In genomic region chr7:76371269-76371668, GRCm38 (mm10) we compare ENCODE assay signal across 20 mouse cellular contexts.
DNase-seq lines count a peak whose midpoint lies in the region; ATAC-seq and TF ChIP-seq lines count a peak whose summit lies in the region.
"Had no signal": no experiment of that assay in that cellular context is flagged by ENCODE, and none has a peak within 500 bp of the region (broad histone marks: within the 10 kb centered on the region; RNA-seq: fewer than 3 reads in every experiment).

No protein-coding gene starts in this region.

- no peaks in the 10 kb centered on the region for H3K36me3 ChIP-seq in hindbrain, embryonic 11.5 days (ENCODE audit: control insufficient read depth, insufficient read depth, low read length)
- H3K36me3 ChIP-seq in hindbrain, embryonic 10.5 days = no peaks in the 10 kb centered on the region
- H3K36me3 ChIP-seq in CH12.LX (replicated peaks in 1 of 2; ENCODE audit: control insufficient read depth in 1 of 2, insufficient read depth in 1 of 2, low read length in 1 of 2) = no peaks in the 10 kb centered on the region
- no peaks in the 10 kb centered on the region for H3K36me3 ChIP-seq in kidney, embryonic 16.5 days (ENCODE audit: insufficient read depth, low read length)
- H3K36me3 ChIP-seq: embryonic facial prominence, embryonic 10.5 days; embryonic facial prominence, embryonic 12.5 days; forebrain, embryonic 15.5 days; G1E had no signal

- H3K9me3 ChIP-seq in hindbrain, embryonic 11.5 days (ENCODE audit: control insufficient read depth, low read length) = no peaks in the 10 kb centered on the region
- no peaks in the 10 kb centered on the region for H3K9me3 ChIP-seq in hindbrain, embryonic 10.5 days
- no peaks in the 10 kb centered on the region for H3K9me3 ChIP-seq in CH12.LX (replicated peaks; ENCODE audit: low read length)
- no peaks in the 10 kb centered on the region for H3K9me3 ChIP-seq in kidney, embryonic 16.5 days (ENCODE audit: low read length)
- H3K9me3 ChIP-seq: embryonic facial prominence, embryonic 10.5 days; embryonic facial prominence, embryonic 12.5 days; forebrain, embryonic 13.5 days; forebrain, embryonic 15.5 days had no signal

- no peak overlapping the region for H3K9ac ChIP-seq in hindbrain, embryonic 11.5 days (ENCODE audit: low read depth, low read length)
- H3K9ac ChIP-seq in CH12.LX (ENCODE audit: insufficient read depth, low read depth) = no peak overlapping the region
- no peak overlapping the region for H3K9ac ChIP-seq in kidney, embryonic 16.5 days (replicated peaks; ENCODE audit: low read length)
- H3K9ac ChIP-seq: embryonic facial prominence, embryonic 12.5 days; forebrain, embryonic 13.5 days; forebrain, embryonic 15.5 days; forebrain, postnatal 0 days had no signal

- H3K4me3 ChIP-seq in hindbrain, embryonic 11.5 days (ENCODE audit: low read depth, low read length) = no peak overlapping the region
- no peak overlapping the region for H3K4me3 ChIP-seq in hindbrain, embryonic 10.5 days
- H3K4me3 ChIP-seq in CH12.LX (replicated peaks in 1 of 3; ENCODE audit: low read depth in 2 of 3, low read length in 2 of 3, poor library complexity in 1 of 3) = no peak overlapping the region
- no peak overlapping the region for H3K4me3 ChIP-seq in kidney, embryonic 16.5 days (ENCODE audit: low read length)
- H3K4me3 ChIP-seq: embryonic facial prominence, embryonic 10.5 days; embryonic facial prominence, embryonic 12.5 days; forebrain, embryonic 13.5 days; forebrain, embryonic 15.5 days had no signal

- no peaks in the 10 kb centered on the region for H3K4me1 ChIP-seq in hindbrain, embryonic 11.5 days (replicated peaks; ENCODE audit: control insufficient read depth, insufficient read depth, low read length)
- H3K4me1 ChIP-seq in hindbrain, embryonic 10.5 days (replicated peaks) = peaks cover 7% of the 10 kb centered on the region
- H3K4me1 ChIP-seq in CH12.LX (ENCODE audit: control insufficient read depth in 1 of 2, insufficient read depth in 2 of 2) = no peaks in the 10 kb centered on the region; a peak in 1 of 4 replicates
- H3K4me1 ChIP-seq in kidney, embryonic 16.5 days (ENCODE audit: insufficient read depth, low read length) = no peaks in the 10 kb centered on the region
- H3K4me1 ChIP-seq: embryonic facial prominence, embryonic 10.5 days; embryonic facial prominence, embryonic 12.5 days; forebrain, embryonic 13.5 days; forebrain, embryonic 15.5 days had no signal

- ATAC-seq in hindbrain, embryonic 11.5 days (ENCODE audit: low FRiP score) = peak; percentile 17; the same call in 1 of the 2 replicates
- ATAC-seq in kidney, embryonic 16.5 days (ENCODE audit: low FRiP score, low TSS enrichment) = no peak
- ATAC-seq: forebrain, embryonic 13.5 days; forebrain, embryonic 15.5 days; forebrain, postnatal 0 days had no signal

- TF ChIP-seq POLR2A in CH12.LX (IDR thresholded peaks at IDR 0.05; ENCODE audit: low read depth, low read length) = no peak

- no peaks in the 10 kb centered on the region for H3K27me3 ChIP-seq in hindbrain, embryonic 11.5 days (ENCODE audit: control insufficient read depth, insufficient read depth, low read length)
- H3K27me3 ChIP-seq in hindbrain, embryonic 10.5 days (ENCODE audit: insufficient read depth, poor library complexity, severe bottlenecking) = no peaks in the 10 kb centered on the region
- peaks cover 8% of the 10 kb centered on the region for H3K27me3 ChIP-seq in CH12.LX (replicated peaks)
- H3K27me3 ChIP-seq in kidney, embryonic 16.5 days (ENCODE audit: insufficient read depth, low read length) = no peaks in the 10 kb centered on the region
- H3K27me3 ChIP-seq: embryonic facial prominence, embryonic 12.5 days; forebrain, embryonic 13.5 days; forebrain, embryonic 15.5 days had no signal

- no peak for TF ChIP-seq CTCF in CH12.LX (conservative IDR thresholded peaks at IDR 0.05 in 1 of 2, IDR thresholded peaks at IDR 0.05 in 1 of 2; ENCODE audit: low read depth in 2 of 2, low read length in 2 of 2)

- in situ Hi-C loops in CH12.LX (cut with MboI; ENCODE audit: low pct_ligation_motif_present, low pct_unique_long_range_greater_than_20kb, low sequenced_read_pairs) = no loop called here

- no peak for TF ChIP-seq RAD21 in CH12.LX (IDR thresholded peaks at IDR 0.05; ENCODE audit: low read depth, low read length)

- H3K4me2 ChIP-seq in hindbrain, embryonic 11.5 days (replicated peaks; ENCODE audit: low read depth, low read length) = no peak overlapping the region
- H3K4me2 ChIP-seq in CH12.LX (ENCODE audit: insufficient read depth, low read depth, poor library complexity, severe bottlenecking) = no peak overlapping the region; the same call in 1 of the 2 replicates
- H3K4me2 ChIP-seq in kidney, embryonic 16.5 days (replicated peaks; ENCODE audit: low read depth, low read length) = no peak overlapping the region
- H3K4me2 ChIP-seq: embryonic facial prominence, embryonic 12.5 days; forebrain, embryonic 13.5 days; forebrain, embryonic 15.5 days had no signal

- H3K27ac ChIP-seq in hindbrain, embryonic 11.5 days (ENCODE audit: low read depth, low read length) = no peak overlapping the region
- H3K27ac ChIP-seq in hindbrain, embryonic 10.5 days = no peak overlapping the region
- no peak overlapping the region for H3K27ac ChIP-seq in CH12.LX (ENCODE audit: insufficient read depth, low read depth)
- H3K27ac ChIP-seq in kidney, embryonic 16.5 days (ENCODE audit: low read length) = no peak overlapping the region
- H3K27ac ChIP-seq: embryonic facial prominence, embryonic 10.5 days; embryonic facial prominence, embryonic 12.5 days; forebrain, embryonic 13.5 days; forebrain, embryonic 15.5 days had no signal

- 46% methylated on average over 4 of the region's 4 CpGs for WGBS in hindbrain, embryonic 11.5 days
- WGBS in hindbrain, embryonic 10.5 days = 64% methylated on average over 4 of the region's 4 CpGs
- WGBS in kidney, embryonic 16.5 days = 75% methylated on average over 4 of the region's 4 CpGs

- DNase-seq in hindbrain, embryonic 11.5 days (ENCODE audit: low spot score) = no peak
- DNase-seq in hindbrain, embryonic 10.5 days (ENCODE audit: low spot score) = no peak
- DNase-seq in CH12.LX (ENCODE audit: extremely low read depth) = peak; percentile 32
- DNase-seq in Muller cell, postnatal 12 days (ENCODE audit: inconsistent ontology term) = peak; percentile 40
- DNase-seq in spleen, adult 12 weeks (ENCODE audit: low spot score) = no peak
- DNase-seq: adrenal gland, adult 2 months; adrenal gland, postnatal 10 days; adrenal gland, postnatal 25 days; cerebellum, adult 11-12 months; cerebellum, adult 2 months; cerebellum, adult 9-10 months; cerebellum, postnatal 10 days; cerebellum, postnatal 25 days; forebrain, postnatal 0 days had no signal

- H3K79me2 ChIP-seq in CH12.LX (replicated peaks; ENCODE audit: control insufficient read depth, extremely low read depth, insufficient read depth, poor library complexity, severe bottlenecking) = no peaks in the 10 kb centered on the region

- TF ChIP-seq EP300 in CH12.LX (IDR thresholded peaks at IDR 0.05; ENCODE audit: low read length) = peak; percentile 72

- dilution Hi-C loops in CH12.LX (cut with MboI; ENCODE audit: extremely low pct_ligation_motif_present, extremely low pct_unique_long_range_greater_than_20kb, low sequenced_read_pairs) = no loop called here

TF ChIP-seq in CH12.LX, 34 proteins besides CTCF, POLR2A, EP300 and RAD21 (continues in another document):
- TF ChIP-seq MXI1 (IDR thresholded peaks at IDR 0.05; ENCODE audit: low read depth, low read length) (peak; percentile 30; the same call in 1 of the 2 replicates), SIN3A (IDR thresholded peaks at IDR 0.05; ENCODE audit: low read length) (peak; percentile 42; the same call in 1 of the 2 replicates), USF1 (IDR thresholded peaks at IDR 0.05; ENCODE audit: low read depth, low read length) (no peak), RCOR1 (conservative IDR thresholded peaks at IDR 0.05; ENCODE audit: low read depth, low read length) (no peak), GABPA (IDR thresholded peaks at IDR 0.05; ENCODE audit: insufficient replicate concordance, low read depth, low read length) (no peak), JUND (conservative IDR thresholded peaks at IDR 0.05; ENCODE audit: low read depth, low read length) (peak; percentile 75), PAX5 (IDR thresholded peaks at IDR 0.05; ENCODE audit: low read length) (no peak), JUN (IDR thresholded peaks at IDR 0.05; ENCODE audit: insufficient read depth, low read depth, low read length) (peak; percentile 90), NRF1 (IDR thresholded peaks at IDR 0.05; ENCODE audit: low read depth, low read length) (no peak), ZNF384 (IDR thresholded peaks at IDR 0.05; ENCODE audit: low read depth, low read length) (no peak), MEF2A (IDR thresholded peaks at IDR 0.05; ENCODE audit: borderline replicate concordance, low read depth, low read length) (peak; percentile 75), ELF1 (IDR thresholded peaks at IDR 0.05; ENCODE audit: low read depth, low read length) (no peak), USF2 (conservative IDR thresholded peaks at IDR 0.05; ENCODE audit: low read depth, low read length) (no peak), KAT2A (IDR thresholded peaks at IDR 0.05; ENCODE audit: insufficient replicate concordance, low read length) (no peak), MAX (IDR thresholded peaks at IDR 0.05; ENCODE audit: low read length) (no peak), NELFE (IDR thresholded peaks at IDR 0.05; ENCODE audit: low read depth, low read length) (no peak), MAZ (IDR thresholded peaks at IDR 0.05; ENCODE audit: low read depth, low read length) (no peak), HCFC1 (IDR thresholded peaks at IDR 0.05; ENCODE audit: low read depth, low read length) (no peak), POLR2AphosphoS2 (IDR thresholded peaks at IDR 0.05; ENCODE audit: low read depth, low read length) (no peak), MYC (IDR thresholded peaks at IDR 0.05; ENCODE audit: low read depth, low read length) (no peak), BHLHE40 (IDR thresholded peaks at IDR 0.05; ENCODE audit: low read depth, low read length) (0 out of 2 replicates have a peak, but pooled peaks have one; percentile 36), IRF4 (IDR thresholded peaks at IDR 0.05; ENCODE audit: low read depth, low read length) (peak; percentile 56; the same call in 1 of the 2 replicates), UBTF (IDR thresholded peaks at IDR 0.05; ENCODE audit: low read depth, low read length) (no peak), TBP (conservative IDR thresholded peaks at IDR 0.05; ENCODE audit: low read depth, low read length) (no peak), CHD1 (IDR thresholded peaks at IDR 0.05; ENCODE audit: low read depth, low read length) (no peak), ZMIZ1 (IDR thresholded peaks at IDR 0.05; ENCODE audit: low read depth, low read length) (no peak), ETS1 (conservative IDR thresholded peaks at IDR 0.05; ENCODE audit: low read depth, low read length) (peak; percentile 99), MAFK (IDR thresholded peaks at IDR 0.05; ENCODE audit: insufficient replicate concordance, low read length) (no peak), E2F4 (IDR thresholded peaks at IDR 0.05; ENCODE audit: insufficient replicate concordance, low read depth, low read length) (no peak)

Comparison
In these comparisons a context has a peak if more than half of its experiments do, and no peak if none do; other contexts are left out.
1. DNase-seq: peak in CH12.LX (single experiment) and Muller cell, postnatal 12 days (single experiment); none in hindbrain, embryonic 11.5 days (single experiment), hindbrain, embryonic 10.5 days (single experiment) and spleen, adult 12 weeks (single experiment).